Mouse (Mus musculus) thymus, adult 2 months (tissue): ENCODE results near the gene Pbld2.

Experiments
- CTCF ChIP-seq: fragments of 200-500 bp; IDR thresholded peaks from 2 replicates; pipeline ENCODE4 v1.5.1; 2012; ENCODE audit warnings: mild to moderate bottlenecking, control low read depth, low read length, moderate library complexity, borderline replicate concordance; ENCODE audit not compliant: control insufficient read depth, poor library complexity, insufficient read depth; ENCODE audit errors: extremely low read depth
- POLR2A ChIP-seq: fragments of 200-500 bp; IDR thresholded peaks from 2 replicates; pipeline ENCODE4 v1.6.1; 2012; ENCODE audit warnings: mild to moderate bottlenecking, low read length, control low read depth, moderate library complexity; ENCODE audit not compliant: control insufficient read depth, poor library complexity, insufficient read depth; ENCODE audit errors: extremely low read depth

- TF ChIP-seq CTCF (no peak), POLR2A (no peak)
These were observed 19.0 kb downstream of the Pbld2 start for GRCm38 (mm10) chr10:63043154-63043553.
